Mouse (Mus musculus): ENCODE results near the gene Dst. TPM values are rescaled to one million over a fixed set of nuclear protein-coding genes. Genes with fewer than 3 reads are reported as not detected.

Dst gene
- total and polyA plus RNA-seq, 3 experiments = 0.83 to 1.1 TPM; not detected in 1

DNA sequence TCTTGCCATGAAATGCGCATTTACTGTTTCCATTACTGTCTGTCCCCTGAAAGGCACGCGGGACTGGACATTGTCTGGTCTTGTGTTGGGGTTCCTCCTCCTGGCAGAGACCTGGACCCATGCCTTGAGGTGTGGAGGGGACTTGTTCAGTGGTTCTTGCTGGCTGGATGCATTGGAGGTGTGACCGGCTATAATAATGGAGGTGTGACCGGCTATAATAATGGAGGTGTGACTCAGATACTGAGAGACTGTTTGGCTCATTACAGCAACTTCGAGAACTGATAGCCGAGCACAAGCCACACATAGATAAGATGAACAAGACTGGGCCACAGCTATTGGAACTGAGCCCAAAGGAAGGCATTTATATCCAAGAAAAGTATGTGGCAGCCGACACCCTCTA is 351.9 kb downstream of the Dst start:
- no peaks in the 10 kb centered on the region for H3K9me3 ChIP-seq (replicated peaks)
- DNase-seq (ENCODE audit: low spot score) (no peak), ATAC-seq (ENCODE audit: extremely low read depth, insufficient number of reproducible peaks, low FRiP score, poor library complexity, severe bottlenecking) (no peak)
- H3K27me3 ChIP-seq (ENCODE audit: insufficient read depth, low read length) = no peaks in the 10 kb centered on the region
- no peak overlapping the region for H3K4me3 ChIP-seq (ENCODE audit: low read depth, low read length)
- H3K36me3 ChIP-seq (replicated peaks) = no peaks in the 10 kb centered on the region
- no peaks in the 10 kb centered on the region for H3K4me1 ChIP-seq (ENCODE audit: insufficient read depth, low read depth, low read length)
- TF ChIP-seq POLR2AphosphoS5 (IDR thresholded peaks at IDR 0.05; ENCODE audit: insufficient replicate concordance, low read depth, low read length) = no peak
- no peak for TF ChIP-seq CTCF (IDR thresholded peaks at IDR 0.05; ENCODE audit: low read depth, low read length)
- TF ChIP-seq GATA1 (IDR thresholded peaks at IDR 0.05; ENCODE audit: borderline replicate concordance, low read length) = no peak
- no peak for TF ChIP-seq TAL1 (conservative IDR thresholded peaks at IDR 0.05; ENCODE audit: low read depth, low read length)
- no peak for TF ChIP-seq GATA2 (IDR thresholded peaks at IDR 0.05; ENCODE audit: borderline replicate concordance, low read depth, low read length)

DNA sequence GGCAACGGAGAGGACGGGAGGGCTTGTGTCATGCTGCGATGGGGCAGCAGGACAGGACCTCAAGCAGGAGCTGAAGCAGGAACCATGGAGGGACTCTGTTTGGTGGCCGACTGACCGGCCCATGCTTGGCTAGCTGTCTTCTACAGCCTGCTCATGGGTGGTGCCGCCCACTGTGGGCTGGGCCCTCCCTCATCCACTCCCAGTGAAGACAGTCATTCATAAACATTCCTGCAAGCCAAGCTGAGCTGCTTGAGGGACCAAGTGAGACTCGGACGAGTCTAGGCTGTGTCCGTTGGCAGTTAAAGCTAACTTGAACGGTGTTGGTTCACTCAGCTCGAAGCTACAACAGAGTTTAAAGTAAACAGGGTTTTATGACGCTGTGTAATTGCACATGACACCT is 353.0 kb downstream of the Dst start:
- Histone ChIP-seq H3K9me3 (replicated peaks) (no peaks in the 10 kb centered on the region), H3K36me3 (replicated peaks) (no peaks in the 10 kb centered on the region), H3K27me3 (ENCODE audit: insufficient read depth, low read length) (no peaks in the 10 kb centered on the region), H3K4me3 (ENCODE audit: low read depth, low read length) (no peak overlapping the region), H3K4me1 (ENCODE audit: insufficient read depth, low read depth, low read length) (no peaks in the 10 kb centered on the region)
- no peak for ATAC-seq (ENCODE audit: extremely low read depth, insufficient number of reproducible peaks, low FRiP score, poor library complexity, severe bottlenecking)
- DNase-seq (ENCODE audit: low spot score) = no peak
- TF ChIP-seq GATA2 (IDR thresholded peaks at IDR 0.05; ENCODE audit: borderline replicate concordance, low read depth, low read length) = no peak
- TF ChIP-seq GATA1 (IDR thresholded peaks at IDR 0.05; ENCODE audit: borderline replicate concordance, low read length) = no peak
- no peak for TF ChIP-seq CTCF (IDR thresholded peaks at IDR 0.05; ENCODE audit: low read depth, low read length)
- TF ChIP-seq TAL1 (conservative IDR thresholded peaks at IDR 0.05; ENCODE audit: low read depth, low read length) = no peak
- no peak for TF ChIP-seq POLR2AphosphoS5 (IDR thresholded peaks at IDR 0.05; ENCODE audit: insufficient replicate concordance, low read depth, low read length)

DNA sequence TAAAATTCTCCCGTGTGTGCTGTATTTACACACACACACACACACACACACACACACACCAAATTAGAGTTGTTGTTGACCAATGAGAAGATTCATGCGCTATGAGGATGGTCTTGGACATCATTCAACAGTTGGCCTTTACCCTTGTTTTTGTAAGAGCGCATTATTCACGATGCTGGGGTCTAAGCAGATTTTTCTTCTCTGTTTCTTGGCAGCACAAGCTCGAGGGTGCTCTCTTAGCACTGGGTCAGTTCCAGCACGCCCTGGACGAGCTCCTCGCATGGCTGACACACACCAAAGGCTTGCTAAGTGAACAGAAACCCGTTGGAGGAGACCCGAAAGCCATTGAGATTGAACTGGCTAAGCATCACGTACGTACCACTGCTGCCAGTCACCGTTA is 360.5 kb downstream of the Dst start:
- ATAC-seq (ENCODE audit: extremely low read depth, insufficient number of reproducible peaks, low FRiP score, poor library complexity, severe bottlenecking) = no peak
- H3K4me3 ChIP-seq (ENCODE audit: low read depth, low read length) = no peak overlapping the region
- no peak for DNase-seq (ENCODE audit: low spot score)
- no peaks in the 10 kb centered on the region for H3K4me1 ChIP-seq (ENCODE audit: insufficient read depth, low read depth, low read length)
- H3K27me3 ChIP-seq (ENCODE audit: insufficient read depth, low read length) = peaks cover 7% of the 10 kb centered on the region; the same call in 1 of the 2 replicates
- H3K36me3 ChIP-seq (replicated peaks) = no peaks in the 10 kb centered on the region
- H3K9me3 ChIP-seq (replicated peaks) = no peaks in the 10 kb centered on the region
- TF ChIP-seq POLR2AphosphoS5 (IDR thresholded peaks at IDR 0.05; ENCODE audit: insufficient replicate concordance, low read depth, low read length) = no peak
- no peak for TF ChIP-seq CTCF (IDR thresholded peaks at IDR 0.05; ENCODE audit: low read depth, low read length)
- no peak for TF ChIP-seq GATA1 (IDR thresholded peaks at IDR 0.05; ENCODE audit: borderline replicate concordance, low read length)
- TF ChIP-seq TAL1 (conservative IDR thresholded peaks at IDR 0.05; ENCODE audit: low read depth, low read length) = no peak
- TF ChIP-seq GATA2 (IDR thresholded peaks at IDR 0.05; ENCODE audit: borderline replicate concordance, low read depth, low read length) = no peak

DNA sequence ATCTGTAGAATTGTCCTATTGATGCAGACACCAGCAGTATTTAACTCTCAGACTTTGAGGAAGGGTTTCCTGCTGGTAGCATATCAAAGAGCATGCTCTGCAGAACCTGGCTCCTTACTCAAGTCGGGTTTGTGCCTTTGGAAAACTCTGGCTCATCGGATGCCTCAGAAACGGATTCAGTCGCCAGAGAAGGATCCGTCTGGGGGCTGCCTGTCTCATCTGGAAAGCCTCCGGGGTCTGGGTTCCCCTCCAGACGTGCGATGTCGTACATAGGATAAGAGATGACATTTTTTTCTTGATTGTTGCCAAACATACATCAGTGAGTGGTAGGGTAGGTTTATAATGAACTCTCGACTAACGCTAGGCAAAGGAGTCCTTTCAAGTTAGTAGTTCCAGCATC is 361.6 kb downstream of the Dst start:
- H3K4me1 ChIP-seq (ENCODE audit: insufficient read depth, low read depth, low read length) = no peaks in the 10 kb centered on the region
- no peaks in the 10 kb centered on the region for H3K36me3 ChIP-seq (replicated peaks)
- H3K27me3 ChIP-seq (ENCODE audit: insufficient read depth, low read length) = peaks cover 7% of the 10 kb centered on the region; the same call in 1 of the 2 replicates

DNA sequence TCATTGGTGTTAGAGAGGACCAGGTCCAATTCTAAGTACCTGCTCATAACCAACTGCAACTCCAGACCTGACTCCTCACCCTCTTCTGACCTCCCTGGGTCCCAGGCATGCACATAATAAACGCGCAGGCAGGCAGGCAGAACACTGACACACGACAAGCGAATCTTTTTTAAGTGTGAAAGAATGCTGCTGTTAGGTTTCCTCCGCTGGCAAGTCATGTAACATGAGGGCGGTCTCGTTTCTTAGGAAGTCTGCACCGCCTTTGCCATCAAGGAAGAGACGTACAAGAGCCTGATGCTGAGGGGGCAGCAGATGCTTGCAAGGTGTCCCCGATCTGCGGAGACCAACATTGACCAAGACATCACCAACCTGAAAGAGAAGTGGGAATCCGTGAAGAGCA is 365.9 kb downstream of the Dst start:
- Histone ChIP-seq H3K9me3 (replicated peaks) (no peaks in the 10 kb centered on the region), H3K27me3 (ENCODE audit: insufficient read depth, low read length) (peaks cover 3% of the 10 kb centered on the region; the same call in 1 of the 2 replicates), H3K4me1 (ENCODE audit: insufficient read depth, low read depth, low read length) (no peaks in the 10 kb centered on the region), H3K36me3 (replicated peaks) (no peaks in the 10 kb centered on the region), H3K4me3 (ENCODE audit: low read depth, low read length) (no peak overlapping the region)
- no peak for TF ChIP-seq TAL1 (conservative IDR thresholded peaks at IDR 0.05; ENCODE audit: low read depth, low read length)
- no peak for TF ChIP-seq GATA1 (IDR thresholded peaks at IDR 0.05; ENCODE audit: borderline replicate concordance, low read length)
- no peak for TF ChIP-seq POLR2AphosphoS5 (IDR thresholded peaks at IDR 0.05; ENCODE audit: insufficient replicate concordance, low read depth, low read length)
- TF ChIP-seq GATA2 (IDR thresholded peaks at IDR 0.05; ENCODE audit: borderline replicate concordance, low read depth, low read length) = no peak
- no peak for TF ChIP-seq CTCF (IDR thresholded peaks at IDR 0.05; ENCODE audit: low read depth, low read length)
- DNase-seq (ENCODE audit: low spot score) (no peak), ATAC-seq (ENCODE audit: extremely low read depth, insufficient number of reproducible peaks, low FRiP score, poor library complexity, severe bottlenecking) (no peak)

More for the DNA sequence above, 361.6 kb downstream of the Dst start:
- DNase-seq (ENCODE audit: low spot score) (no peak), ATAC-seq (ENCODE audit: extremely low read depth, insufficient number of reproducible peaks, low FRiP score, poor library complexity, severe bottlenecking) (no peak)
- Histone ChIP-seq H3K9me3 (replicated peaks) (no peaks in the 10 kb centered on the region), H3K4me3 (ENCODE audit: low read depth, low read length) (no peak overlapping the region)
- no peak for TF ChIP-seq TAL1 (conservative IDR thresholded peaks at IDR 0.05; ENCODE audit: low read depth, low read length)
- TF ChIP-seq CTCF (IDR thresholded peaks at IDR 0.05; ENCODE audit: low read depth, low read length) = no peak
- no peak for TF ChIP-seq GATA1 (IDR thresholded peaks at IDR 0.05; ENCODE audit: borderline replicate concordance, low read length)
- no peak for TF ChIP-seq GATA2 (IDR thresholded peaks at IDR 0.05; ENCODE audit: borderline replicate concordance, low read depth, low read length)
- TF ChIP-seq POLR2AphosphoS5 (IDR thresholded peaks at IDR 0.05; ENCODE audit: insufficient replicate concordance, low read depth, low read length) = no peak

DNA sequence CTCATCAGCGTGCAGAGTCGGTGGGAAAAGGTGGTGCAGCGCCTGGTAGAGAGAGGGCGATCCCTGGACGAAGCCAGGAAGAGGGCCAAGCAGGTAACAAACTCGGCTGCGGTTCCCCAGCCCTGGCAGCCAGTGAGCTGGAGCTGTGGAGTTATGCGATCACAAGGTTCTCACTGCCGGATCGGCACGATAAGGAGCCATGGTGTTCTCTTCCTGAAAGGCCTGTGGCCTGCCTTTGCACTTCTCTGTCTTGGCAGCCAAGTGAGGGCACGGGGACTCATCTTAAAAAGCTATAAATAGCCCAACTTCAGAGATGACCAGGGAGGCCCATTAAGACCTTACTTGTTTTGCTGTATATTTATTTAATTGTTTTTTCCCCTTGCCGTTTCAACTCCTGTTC is 367.8 kb downstream of the Dst start:
- H3K4me1 ChIP-seq (ENCODE audit: insufficient read depth, low read depth, low read length) = no peaks in the 10 kb centered on the region
- H3K36me3 ChIP-seq (replicated peaks) = no peaks in the 10 kb centered on the region
- TF ChIP-seq GATA1 (IDR thresholded peaks at IDR 0.05; ENCODE audit: borderline replicate concordance, low read length) (no peak), TAL1 (conservative IDR thresholded peaks at IDR 0.05; ENCODE audit: low read depth, low read length) (no peak), POLR2AphosphoS5 (IDR thresholded peaks at IDR 0.05; ENCODE audit: insufficient replicate concordance, low read depth, low read length) (no peak), GATA2 (IDR thresholded peaks at IDR 0.05; ENCODE audit: borderline replicate concordance, low read depth, low read length) (no peak), CTCF (IDR thresholded peaks at IDR 0.05; ENCODE audit: low read depth, low read length) (no peak)
- no peak overlapping the region for H3K4me3 ChIP-seq (ENCODE audit: low read depth, low read length)
- H3K27me3 ChIP-seq (ENCODE audit: insufficient read depth, low read length) = peaks cover 3% of the 10 kb centered on the region; the same call in 1 of the 2 replicates
- ATAC-seq (ENCODE audit: extremely low read depth, insufficient number of reproducible peaks, low FRiP score, poor library complexity, severe bottlenecking) (no peak), DNase-seq (ENCODE audit: low spot score) (no peak)
- no peaks in the 10 kb centered on the region for H3K9me3 ChIP-seq (replicated peaks)
